Mouse (Mus musculus) midbrain, embryonic 15.5 days (tissue): ENCODE data around the gene Spast. TPM values are rescaled to one million over a fixed set of nuclear protein-coding genes. Genes with fewer than 3 reads are reported as not detected.

Source experiments
- polyA plus RNA-seq: library from polyadenylated mRNA; unstranded; fragments of >200 nt; fragmentation: Nextera tagmentation; extraction: Ambion mirVana; gene quantifications from 2 replicates; pipeline ENCODE4 v1.2.1, GENCODE M21; 2015

The Spast gene
- polyA plus RNA-seq, 1 experiment from 2014 or later = 38.4 TPM

Other genes with a start within 250 kb of the Spast start
- 51.3 and 57.8 TPM in 2 replicates for gene Memo1, start 43.5 kb upstream of the Spast start, polyA plus RNA-seq
- 182 and 191 TPM in 2 replicates for gene Dpy30, start 15.0 kb upstream of the Spast start, polyA plus RNA-seq
- 32.3 and 33.0 TPM in 2 replicates for gene Slc30a6, start 56.6 kb downstream of the Spast start, polyA plus RNA-seq
- 0.41 and 0.43 TPM in 2 replicates for gene Nlrc4, start 120.2 kb downstream of the Spast start, polyA plus RNA-seq
- 45.6 and 46.7 TPM in 2 replicates for gene Yipf4, start 150.5 kb downstream of the Spast start, polyA plus RNA-seq
- gene Birc6, start 189.3 kb downstream of the Spast start, polyA plus RNA-seq = 80.6 and 95.1 TPM in 2 replicates